Mouse (Mus musculus) hindbrain, postnatal 0 days (tissue): ENCODE results near the gene Kcnab1. TPM values are rescaled to one million over a fixed set of nuclear protein-coding genes. Genes with fewer than 3 reads are reported as not detected.

ENCODE experiments used
- ATAC-seq: fragments of 200-750 bp; cut with Nextera tagmentation; 2 replicates; pipeline ENCODE4 v1.8.0; 2017; ENCODE audit warnings: mild to moderate bottlenecking, moderate TSS enrichment, moderate library complexity
- DNase-seq: peaks from one replicate; pipeline ENCODE4 v3.0.0-alpha.2; 2015; ENCODE audit warnings: low spot score
- H3K27ac ChIP-seq: fragments of 300-500 bp; sonication (generic); 2 replicates; pipeline ENCODE4 v1.5.1; 2014; ENCODE audit warnings: mild to moderate bottlenecking
- H3K27me3 ChIP-seq: fragments of 300-500 bp; sonication (generic); 2 replicates; pipeline ENCODE4 v1.6.1; 2014; ENCODE audit warnings: low read length, mixed read lengths; ENCODE audit not compliant: insufficient read depth
- H3K36me3 ChIP-seq: fragments of 300-500 bp; sonication (generic); 2 replicates; pipeline ENCODE4 v1.6.1; 2014; ENCODE audit warnings: low read length, mixed read lengths; ENCODE audit not compliant: insufficient read depth
- H3K4me1 ChIP-seq: fragments of 300-500 bp; sonication (generic); 2 replicates; pipeline ENCODE4 v1.6.1; 2014; ENCODE audit warnings: antibody characterized with exemption, low read length, mixed read lengths; ENCODE audit not compliant: insufficient read depth
- H3K4me2 ChIP-seq: fragments of 300-500 bp; sonication (generic); 2 replicates; pipeline ENCODE4 v1.6.1; 2014; ENCODE audit warnings: low read depth, mild to moderate bottlenecking, low read length, moderate library complexity, mixed read lengths
- H3K4me3 ChIP-seq: fragments of 300-500 bp; sonication (generic); 2 replicates; pipeline ENCODE4 v1.5.1; 2014; ENCODE audit warnings: low read length
- H3K9ac ChIP-seq: fragments of 300-500 bp; sonication (generic); replicated peaks from 2 replicates; pipeline ENCODE4 v1.6.1; 2014; ENCODE audit warnings: mild to moderate bottlenecking, low read length, moderate library complexity, mixed read lengths
- H3K9me3 ChIP-seq: fragments of 300-500 bp; sonication (generic); 2 replicates; pipeline ENCODE4 v1.6.1; 2016; ENCODE audit warnings: low read length, mixed read lengths
- CTCF ChIP-seq: IDR thresholded peaks from 2 replicates; pipeline ENCODE4 v1.5.1; 2016; ENCODE audit warnings: antibody characterized with exemption, control low read depth, low read depth
- WGBS: fragments of 180-500 bp; shearing (Covaris S2); extraction: QIAGEN DNeasy Blood & Tissue Kit; methylation state at CpG from one replicate; pipeline ENCODE4 v1.1.7; 2014; 5-methylcytosine and 5-hydroxymethylcytosine counted together
- polyA plus RNA-seq: library from polyadenylated mRNA; unstranded; fragments of >200 nt; fragmentation: Nextera tagmentation; extraction: Ambion mirVana; gene quantifications from 2 replicates; pipeline ENCODE4 v1.2.1, GENCODE M21; 2015
- total RNA-seq: library from RNA; depleted of rRNA; stranded (reverse); fragments of >200 nt; gene quantifications from 2 replicates; pipeline ENCODE4 v1.2.3, GENCODE M21; 2014

The Kcnab1 gene
- total and polyA plus RNA-seq, 2 experiments from 2014 or later, result 6.3 to 11.3 TPM

DNA sequence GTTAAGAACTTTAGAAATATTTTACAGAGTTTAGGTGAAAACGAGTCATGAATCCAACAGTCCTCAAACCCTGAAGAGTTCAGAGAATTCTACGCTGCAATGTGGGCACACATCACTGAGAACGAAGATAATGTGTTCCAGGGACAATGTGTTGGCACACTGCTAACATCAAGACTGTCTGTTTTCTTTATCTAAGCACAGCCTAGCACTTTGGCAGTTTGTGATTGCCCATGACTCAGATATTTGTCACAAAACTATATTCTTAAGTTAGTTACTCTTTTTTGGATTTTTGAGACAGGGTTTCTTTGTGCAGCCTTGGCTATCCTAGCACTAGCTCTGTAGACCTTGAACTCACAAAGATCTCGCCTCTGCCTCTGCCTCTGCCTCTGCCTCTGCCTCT lies 151.3 kb downstream of the Kcnab1 start:
- no peak overlapping the region for H3K4me2 ChIP-seq
- TF ChIP-seq CTCF, result no peak
- no peaks in the 10 kb centered on the region for H3K36me3 ChIP-seq
- no peaks in the 10 kb centered on the region for H3K9me3 ChIP-seq
- DNase-seq, result no peak
- H3K4me3 ChIP-seq, result no peak overlapping the region
- no peaks in the 10 kb centered on the region for H3K4me1 ChIP-seq
- H3K9ac ChIP-seq, result no peak overlapping the region
- H3K27me3 ChIP-seq, result no peaks in the 10 kb centered on the region
- no peak for ATAC-seq
- H3K27ac ChIP-seq, result no peak overlapping the region
- WGBS, result 93% methylated on average over 4 of the region's 4 CpGs

DNA sequence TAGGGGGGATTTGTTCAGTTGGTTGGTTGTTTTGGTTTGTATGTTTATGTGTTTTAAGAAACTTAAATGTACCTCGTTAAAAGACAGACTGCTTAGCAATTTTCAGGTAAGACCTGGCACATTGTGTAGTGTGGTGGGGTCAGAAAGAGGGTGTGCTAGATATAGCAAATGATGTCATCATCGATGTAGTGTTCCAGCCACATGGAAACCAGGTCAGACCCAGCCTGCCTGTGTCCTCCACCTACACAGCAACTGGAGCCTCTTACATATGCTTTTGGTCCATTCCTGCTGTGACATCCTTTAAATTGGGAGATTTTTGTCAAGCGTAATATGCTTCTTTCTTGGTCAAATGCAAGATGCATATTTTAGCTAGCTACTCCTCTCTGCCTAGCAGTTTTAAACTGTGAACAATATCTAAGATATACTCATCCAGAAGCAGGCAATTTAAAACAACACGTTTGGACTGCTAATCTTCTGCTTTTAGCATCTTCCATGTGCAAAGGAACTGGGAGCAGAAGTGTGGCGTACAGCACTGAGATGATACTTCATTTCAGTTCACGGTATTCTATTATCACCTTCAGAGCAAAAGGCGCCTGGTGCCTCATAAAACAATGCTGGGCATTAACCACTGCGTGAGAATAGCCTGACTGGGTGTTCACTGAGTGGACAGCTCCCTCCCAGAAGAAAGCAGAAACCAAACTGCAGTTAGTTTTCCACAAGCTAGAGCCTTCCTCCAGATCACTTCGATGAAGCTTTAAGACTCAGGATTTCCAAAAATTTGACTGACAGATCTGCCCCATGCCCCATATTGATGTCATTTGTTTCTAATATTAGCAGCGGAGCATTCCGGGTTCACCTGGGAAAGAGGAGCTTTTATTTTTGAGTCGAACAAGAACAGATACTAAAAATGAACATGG lies 153.6 kb downstream of the Kcnab1 start:
- Histone ChIP-seq H3K4me2 (no peak overlapping the region), H3K4me3 (no peak overlapping the region), H3K4me1 (no peaks in the 10 kb centered on the region), H3K27ac (no peak overlapping the region), H3K36me3 (no peaks in the 10 kb centered on the region), H3K9ac (no peak overlapping the region), H3K27me3 (no peaks in the 10 kb centered on the region), H3K9me3 (no peaks in the 10 kb centered on the region)
- no peak for DNase-seq
- 87% methylated on average over 12 of the region's 12 CpGs for WGBS
- ATAC-seq, result no peak
- no peak for TF ChIP-seq CTCF

DNA sequence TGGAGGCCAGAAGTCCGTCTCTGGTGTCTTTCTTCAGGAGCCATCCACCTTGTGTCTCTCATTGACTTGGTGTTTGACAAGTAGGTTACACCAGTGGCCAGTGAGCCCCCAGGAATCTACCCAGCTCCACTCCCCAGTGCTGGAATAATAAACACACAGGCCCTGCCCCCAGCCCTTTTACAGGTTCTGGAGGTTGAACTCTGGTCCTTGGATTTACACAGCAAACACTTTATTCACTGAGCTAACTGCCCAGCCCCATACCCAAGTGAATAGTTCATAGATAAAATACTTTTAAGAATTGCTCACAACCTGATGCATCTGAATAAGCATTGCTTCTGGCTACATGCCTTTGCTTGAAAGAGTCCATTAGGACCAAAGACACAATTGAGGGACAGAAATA lies 164.1 kb downstream of the Kcnab1 start:
- Histone ChIP-seq H3K4me3 (no peak overlapping the region), H3K36me3 (no peaks in the 10 kb centered on the region), H3K27ac (no peak overlapping the region), H3K27me3 (no peaks in the 10 kb centered on the region), H3K4me2 (no peak overlapping the region), H3K9me3 (no peaks in the 10 kb centered on the region), H3K4me1 (no peaks in the 10 kb centered on the region), H3K9ac (no peak overlapping the region)
- TF ChIP-seq CTCF, result no peak
- DNase-seq, result no peak
- 67% methylated on average over 1 of the region's 1 CpGs for WGBS
- ATAC-seq, result no peak

GRCm38 (mm10) chr3:65277777-65278176 lies 168.6 kb downstream of the Kcnab1 start:
- TF ChIP-seq CTCF, result no peak
- Histone ChIP-seq H3K4me1 (no peaks in the 10 kb centered on the region), H3K27me3 (no peaks in the 10 kb centered on the region), H3K27ac (no peak overlapping the region), H3K4me2 (no peak overlapping the region), H3K9me3 (no peaks in the 10 kb centered on the region), H3K9ac (no peak overlapping the region), H3K36me3 (no peaks in the 10 kb centered on the region), H3K4me3 (no peak overlapping the region)
- ATAC-seq, result peak; percentile 58; the same call in 1 of the 2 replicates
- WGBS, result 88% methylated on average over 10 of the region's 10 CpGs
- no peak for DNase-seq

- DNase-seq (no peak), ATAC-seq (no peak)
- no peak overlapping the region for H3K4me3 ChIP-seq
- no peak for TF ChIP-seq CTCF
- no peak overlapping the region for H3K27ac ChIP-seq
- 92% methylated on average over 2 of the region's 2 CpGs for WGBS
- H3K36me3 ChIP-seq, result no peaks in the 10 kb centered on the region
- no peak overlapping the region for H3K9ac ChIP-seq
- no peaks in the 10 kb centered on the region for H3K27me3 ChIP-seq
- no peaks in the 10 kb centered on the region for H3K9me3 ChIP-seq
- H3K4me1 ChIP-seq, result no peaks in the 10 kb centered on the region
- no peak overlapping the region for H3K4me2 ChIP-seq
Observed at GRCm38 (mm10) chr3:65283366-65283765, 174.2 kb downstream of the Kcnab1 start.

- no peak for TF ChIP-seq CTCF
- WGBS, result 84% methylated on average over 2 of the region's 2 CpGs
- no peak for ATAC-seq
- Histone ChIP-seq H3K4me2 (no peak overlapping the region), H3K9ac (no peak overlapping the region), H3K4me3 (no peak overlapping the region), H3K27me3 (no peaks in the 10 kb centered on the region), H3K4me1 (no peaks in the 10 kb centered on the region), H3K27ac (no peak overlapping the region), H3K36me3 (no peaks in the 10 kb centered on the region), H3K9me3 (no peaks in the 10 kb centered on the region)
- no peak for DNase-seq
Observed at GRCm38 (mm10) chr3:65288994-65289393, 179.8 kb downstream of the Kcnab1 start.

DNA sequence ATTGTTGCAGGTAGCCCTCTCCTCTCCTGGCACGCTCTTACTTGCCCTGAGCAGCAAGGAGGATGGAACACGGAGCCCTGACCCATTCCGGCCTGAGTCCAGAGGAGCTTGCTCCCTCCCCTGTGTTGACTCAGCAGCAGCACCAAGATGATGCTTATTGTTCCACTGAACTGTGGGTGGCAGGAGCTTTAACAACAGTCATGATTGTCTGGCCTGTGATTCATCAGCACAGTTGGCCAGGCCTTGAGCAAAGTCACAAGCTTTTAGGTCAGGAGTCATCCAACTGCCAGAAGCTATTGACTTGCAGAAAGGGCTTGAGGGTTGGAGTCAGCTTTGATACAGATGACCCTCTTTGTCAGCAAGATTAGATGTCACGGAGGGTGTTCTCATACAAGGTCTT lies 187.8 kb downstream of the Kcnab1 start:
- DNase-seq, result no peak
- Histone ChIP-seq H3K27me3 (no peaks in the 10 kb centered on the region), H3K9ac (no peak overlapping the region), H3K4me2 (no peak overlapping the region), H3K27ac (no peak overlapping the region), H3K4me3 (no peak overlapping the region), H3K36me3 (no peaks in the 10 kb centered on the region), H3K4me1 (no peaks in the 10 kb centered on the region), H3K9me3 (no peaks in the 10 kb centered on the region)
- TF ChIP-seq CTCF, result no peak
- ATAC-seq, result no peak
- 27% methylated on average over 4 of the region's 4 CpGs for WGBS
